Mouse (Mus musculus) adrenal gland, postnatal 25 days (tissue): ENCODE measurements at regions not wholly inside any gene's neighbourhood (a gene's known extent, or its start where the extent isn't known, plus 50 kb on each side); places are given as distances from the start of the nearest gene placed in this dataset.
"Not testable (repeated sequence)": the region's sequence is repeated elsewhere in the genome, so short reads cannot be mapped to it uniquely, and the experiment has no call there.

Experiments
- DNase-seq: peaks from one replicate; pipeline ENCODE4 v3.0.0; 2021; ENCODE audit warnings: mixed read lengths

- no peak for DNase-seq
These were observed 583.6 kb upstream of the Nectin3 start for GRCm38 (mm10) chr16:47081896-47082295.

DNA sequence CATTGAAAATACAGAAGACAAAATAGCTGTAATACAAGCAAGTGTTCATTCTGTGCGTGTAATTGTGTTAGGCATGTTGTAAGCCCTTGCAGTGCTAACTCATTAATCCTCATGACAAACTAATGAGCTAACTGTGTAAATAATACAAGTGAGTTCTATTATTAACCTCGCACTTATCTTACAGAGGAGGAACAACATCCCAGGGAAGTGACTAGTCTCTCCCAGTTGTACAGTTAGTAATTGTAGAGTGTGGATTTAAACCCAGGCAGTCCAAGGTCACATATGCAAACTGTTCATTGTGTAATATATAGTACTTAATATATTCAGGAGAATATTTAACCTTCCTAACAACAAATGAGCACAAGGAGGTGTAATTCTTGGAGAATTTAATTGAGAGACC, 582.0 kb upstream of the Nectin3 start:
- no peak for DNase-seq

DNA sequence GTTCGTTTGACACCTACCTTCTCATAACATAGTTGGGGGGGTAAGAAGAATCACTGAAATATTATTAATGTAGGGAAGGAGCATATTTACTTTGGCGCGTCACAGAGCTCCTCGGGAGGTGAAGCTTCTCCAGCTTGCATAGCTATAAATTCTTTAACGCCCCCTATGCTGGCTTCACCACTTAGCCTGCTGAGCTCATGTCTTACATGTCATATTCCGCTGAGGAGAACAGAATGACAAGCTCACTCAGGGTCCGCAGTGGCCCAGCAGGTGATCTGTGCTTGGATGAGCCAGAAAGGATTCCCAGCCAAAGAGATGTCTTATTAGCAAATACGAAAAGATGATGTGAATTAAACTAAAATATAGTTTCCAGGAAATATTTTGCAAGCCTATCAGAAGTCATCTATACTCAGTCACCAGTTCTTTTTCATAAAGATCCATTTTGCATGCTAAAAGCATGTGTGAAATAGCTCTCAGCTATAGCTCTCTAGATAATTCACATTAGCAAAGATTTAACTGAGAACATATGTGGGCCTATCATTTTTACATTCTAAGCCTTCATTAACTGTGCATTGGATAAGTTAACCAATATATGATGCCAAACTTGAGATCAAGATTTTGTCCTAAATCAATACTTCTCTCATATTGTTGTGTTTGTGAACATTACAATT, 561.1 kb upstream of the Nectin3 start:
- peak; percentile 10 for DNase-seq

DNA sequence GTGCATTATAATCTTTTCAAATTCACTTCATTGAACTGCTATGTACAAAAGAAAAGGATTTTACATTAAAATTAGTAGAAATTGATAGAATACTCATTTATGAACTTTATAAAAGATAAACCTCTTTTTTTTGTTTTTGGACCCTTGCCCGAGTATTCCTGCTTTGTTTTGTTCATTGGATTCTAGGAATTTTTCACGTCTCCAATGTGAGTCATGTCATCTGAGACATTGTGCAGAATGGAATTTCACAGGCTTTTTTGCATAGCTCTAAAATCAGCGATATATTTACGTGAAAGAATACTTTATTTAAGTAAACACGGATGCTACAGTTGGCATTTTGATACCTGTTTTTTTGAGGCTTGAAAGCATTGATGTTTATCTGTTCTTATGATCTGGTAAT, 560.5 kb upstream of the Nectin3 start:
- no peak for DNase-seq

- no peak for DNase-seq
These were observed 527.6 kb upstream of the Nectin3 start for GRCm38 (mm10) chr16:47025971-47026370.

- DNase-seq, result no peak
These were observed 519.2 kb upstream of the Nectin3 start for GRCm38 (mm10) chr16:47017486-47017885.

- DNase-seq, result no peak
These were observed 484.7 kb upstream of the Nectin3 start for GRCm38 (mm10) chr16:46982910-46983600.

DNA sequence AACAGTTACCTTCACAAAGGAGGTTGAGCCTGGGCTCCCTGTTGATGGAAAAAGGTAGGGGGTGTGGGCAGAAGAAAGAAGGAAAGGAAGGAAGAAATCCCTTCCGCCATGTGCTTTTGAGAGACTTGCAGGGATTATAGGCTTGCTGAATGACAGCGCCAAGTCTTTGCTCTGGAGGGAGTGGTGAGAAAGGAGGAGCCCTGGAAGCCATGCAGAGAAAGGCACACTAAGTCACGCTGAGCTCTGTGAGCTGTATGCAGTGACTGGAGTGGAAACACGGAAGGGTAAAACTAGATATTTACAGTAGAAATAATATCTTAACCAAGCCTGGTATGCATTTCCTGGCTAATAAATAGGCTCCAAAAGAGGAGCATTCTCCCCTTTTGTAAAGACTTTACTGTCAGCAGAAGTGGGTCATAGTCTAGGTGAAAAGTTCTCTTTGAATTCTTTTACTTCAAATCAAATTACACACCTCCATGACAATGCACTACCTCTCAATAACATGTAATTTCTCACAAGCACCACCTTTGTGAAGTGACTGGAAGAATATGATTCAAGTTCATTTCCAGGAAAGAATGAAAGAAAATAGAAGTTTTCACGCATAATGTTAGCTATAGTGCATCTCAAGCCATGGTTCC, 484.1 kb upstream of the Nectin3 start:
- DNase-seq, result no peak

- no peak for DNase-seq
These were observed 467.4 kb upstream of the Nectin3 start for GRCm38 (mm10) chr16:46965741-46966140.

GRCm38 (mm10) chr16:46956990-46957389, 458.7 kb upstream of the Nectin3 start:
- no peak for DNase-seq

DNA sequence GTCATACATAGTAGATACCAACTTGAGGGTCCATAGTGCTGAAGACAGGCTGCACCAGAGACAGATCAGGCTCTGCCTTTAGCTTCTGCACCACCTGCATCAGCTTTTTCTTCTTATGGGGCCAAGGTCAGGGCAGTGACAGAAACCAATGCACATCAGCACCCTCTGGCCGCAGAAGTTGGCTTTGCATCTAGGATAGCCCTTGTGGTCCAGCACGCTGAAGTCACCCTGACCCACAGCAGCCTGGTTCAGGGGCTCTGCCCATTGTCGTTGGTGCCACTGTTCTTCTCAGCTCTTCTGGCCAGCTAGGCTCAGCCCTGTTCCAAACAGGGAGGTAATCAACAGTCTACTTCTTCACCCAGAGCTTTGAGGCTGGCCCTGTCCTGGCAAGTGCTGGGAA, 427.7 kb upstream of the Nectin3 start:
- DNase-seq, result peak; percentile 7

GRCm38 (mm10) chr16:46894576-46895203, 396.4 kb upstream of the Nectin3 start:
- DNase-seq, result no peak

DNA sequence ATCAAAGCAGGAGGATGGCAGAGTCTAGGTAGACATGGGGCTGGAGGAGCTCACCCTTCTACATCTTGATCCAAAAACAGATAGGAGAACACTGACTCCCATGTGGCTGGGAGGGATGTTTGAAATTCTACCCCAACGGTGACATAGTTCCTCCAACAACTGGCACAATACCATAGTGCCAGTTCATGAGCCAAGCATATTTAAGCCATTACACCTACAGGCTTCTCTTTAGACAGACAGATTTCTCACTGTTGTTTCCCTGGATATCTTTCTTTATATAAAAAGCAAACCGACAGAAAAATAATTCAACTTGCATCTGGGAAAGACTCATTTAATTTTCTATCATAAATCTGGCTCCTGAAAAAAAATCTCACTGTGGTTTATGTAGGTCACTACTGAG, 380.4 kb upstream of the Nectin3 start:
- no peak for DNase-seq

DNA sequence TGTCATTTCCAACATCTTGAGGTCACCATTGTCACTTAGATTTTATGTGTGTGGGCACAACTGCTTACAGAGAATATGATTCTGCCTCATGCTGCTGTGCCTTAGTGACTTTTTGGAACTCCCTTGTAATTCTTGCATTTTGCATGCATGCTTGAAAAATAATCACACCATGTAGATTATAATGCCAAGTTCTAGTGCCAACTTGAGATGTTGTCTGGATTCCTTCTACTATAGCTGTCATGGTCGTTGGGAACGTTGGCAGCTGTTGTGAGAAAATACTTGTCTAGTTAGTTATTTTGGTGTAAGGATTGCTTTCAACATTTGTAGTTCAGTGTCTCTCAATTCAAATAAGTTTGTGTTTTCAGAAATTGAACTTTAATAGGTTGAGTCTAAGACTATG, 365.6 kb upstream of the Nectin3 start:
- DNase-seq, result no peak

- DNase-seq, result no peak
These were observed 351.2 kb upstream of the Nectin3 start for GRCm38 (mm10) chr16:46849534-46849933.

- no peak for DNase-seq
These were observed 350.4 kb upstream of the Nectin3 start for GRCm38 (mm10) chr16:46848755-46849154.

DNA sequence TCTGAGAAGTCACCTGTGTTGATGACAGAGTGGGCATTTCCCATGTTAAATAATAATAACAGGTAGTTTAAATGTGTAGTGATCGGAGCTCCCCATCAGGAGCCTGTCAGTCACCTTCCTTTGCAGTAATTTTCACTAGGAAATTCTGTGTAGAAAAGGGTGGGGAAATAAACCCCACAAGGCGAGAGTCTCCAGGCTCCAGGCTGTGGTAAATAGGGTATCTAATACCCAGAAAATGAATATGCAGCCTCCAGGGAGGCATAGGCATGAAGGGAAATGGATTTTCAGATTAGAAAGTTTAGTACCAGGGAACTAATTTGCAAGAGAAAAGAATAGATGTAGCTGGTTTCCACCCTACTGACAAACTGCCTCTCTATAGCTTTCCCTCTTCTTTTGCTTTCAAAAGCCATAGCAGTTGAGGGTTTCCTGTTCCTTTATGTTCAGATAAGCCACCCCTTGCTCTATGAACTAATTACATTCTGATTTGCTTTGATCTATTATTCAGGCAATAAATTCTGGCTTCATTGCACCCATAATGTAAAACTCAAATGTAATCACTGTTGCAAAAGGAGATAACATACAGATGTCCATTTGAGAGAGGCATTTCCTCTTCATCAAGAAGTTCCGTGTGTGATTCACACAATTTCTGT, 349.5 kb upstream of the Nectin3 start:
- no peak for DNase-seq

GRCm38 (mm10) chr16:46841179-46841578, 342.9 kb upstream of the Nectin3 start:
- no peak for DNase-seq

DNA sequence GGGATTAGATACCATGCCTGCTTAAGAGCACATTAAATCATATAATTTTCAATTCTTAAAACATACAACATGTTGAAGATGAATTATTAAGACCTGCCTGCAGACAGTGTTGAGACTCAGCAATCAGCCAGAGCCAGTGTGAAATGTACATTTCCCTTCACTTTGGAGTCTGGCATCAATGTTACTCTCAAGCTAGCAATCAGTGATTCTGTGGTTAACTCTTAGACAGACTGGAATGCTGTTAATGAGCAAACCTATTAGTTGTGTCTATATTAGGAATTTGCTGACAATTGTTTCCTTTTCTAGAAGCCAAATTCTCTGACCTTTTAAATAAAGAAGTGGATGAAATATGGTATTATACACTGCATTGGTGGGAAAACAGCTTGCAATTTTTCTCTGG, 342.4 kb upstream of the Nectin3 start:
- DNase-seq, result no peak

- DNase-seq, result no peak
These were observed 326.8 kb upstream of the Nectin3 start for GRCm38 (mm10) chr16:46825147-46825546.

GRCm38 (mm10) chr16:46822753-46823152, 324.4 kb upstream of the Nectin3 start:
- no peak for DNase-seq

- DNase-seq, result no peak
These were observed 319.9 kb upstream of the Nectin3 start for GRCm38 (mm10) chr16:46818215-46818614.

GRCm38 (mm10) chr16:46811835-46812234, 313.5 kb upstream of the Nectin3 start:
- DNase-seq, result not testable (repeated sequence)
